Mouse (Mus musculus): ENCODE data around the gene 6430571L13Rik.
"Not testable (repeated sequence)": the region's sequence is repeated elsewhere in the genome, so short reads cannot be mapped to it uniquely, and the experiment has no call there.

DNA sequence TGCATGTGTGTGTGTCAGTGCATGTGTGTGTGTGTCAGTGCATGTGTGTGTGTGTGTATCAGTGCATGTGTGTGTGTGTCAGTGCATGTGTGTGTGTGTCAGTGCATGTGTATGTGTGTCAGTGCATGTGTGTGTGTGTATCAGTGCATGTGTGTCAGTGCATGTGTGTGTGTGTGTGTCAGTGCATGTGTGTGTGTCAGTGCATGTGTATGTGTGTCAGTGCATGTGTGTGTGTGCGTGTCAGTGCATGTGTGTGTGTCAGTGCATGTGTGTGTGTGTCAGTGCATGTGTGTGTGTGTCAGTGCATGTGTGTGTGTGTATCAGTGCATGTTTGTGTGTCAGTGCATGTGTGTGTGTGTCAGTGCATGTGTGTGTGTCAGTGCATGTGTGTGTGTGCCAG lies 33.7 kb upstream of the 6430571L13Rik start:
- not testable (repeated sequence) for TF ChIP-seq CTCF (conservative IDR thresholded peaks at IDR 0.05; ENCODE audit: low read length); NANOG (IDR thresholded peaks at IDR 0.05; ENCODE audit: borderline replicate concordance, low read length)

Measured in E14TG2a.4 (cell line).